Mouse (Mus musculus) liver, embryonic 11.5 days (tissue): Measurements from ENCODE around the gene Zfp839. TPM values are rescaled to one million over a fixed set of nuclear protein-coding genes. Genes with fewer than 3 reads are reported as not detected.

Experiments
- ATAC-seq: fragments of 200-750 bp; cut with Nextera tagmentation; replicated peaks from 2 replicates; pipeline ENCODE4 v1.8.0; 2017; ENCODE audit warnings: moderate number of reproducible peaks, mild to moderate bottlenecking, moderate TSS enrichment, moderate library complexity; ENCODE audit not compliant: low FRiP score
- DNase-seq: peaks from one replicate; pipeline ENCODE4 v3.0.0-alpha.2; 2017; ENCODE audit warnings: low spot score
- H3K27ac ChIP-seq: fragments of 300-500 bp; sonication (generic); 2 replicates; pipeline ENCODE4 v1.5.1; 2014; ENCODE audit warnings: mild to moderate bottlenecking, low read depth, low read length, control low read depth
- H3K27me3 ChIP-seq: fragments of 300-500 bp; sonication (generic); replicated peaks from 2 replicates; pipeline ENCODE4 v1.6.1; 2014; ENCODE audit warnings: low read length, mixed read lengths; ENCODE audit not compliant: control insufficient read depth, insufficient read depth
- H3K36me3 ChIP-seq: fragments of 300-500 bp; sonication (generic); 2 replicates; pipeline ENCODE4 v1.6.1; 2014; ENCODE audit warnings: mild to moderate bottlenecking, low read length, moderate library complexity, mixed read lengths; ENCODE audit not compliant: control insufficient read depth, insufficient read depth
- H3K4me1 ChIP-seq: fragments of 300-500 bp; sonication (generic); replicated peaks from 2 replicates; pipeline ENCODE4 v1.6.1; 2014; ENCODE audit warnings: low read length, mixed read lengths; ENCODE audit not compliant: control insufficient read depth, insufficient read depth
- H3K4me2 ChIP-seq: fragments of 300-500 bp; sonication (generic); 2 replicates; pipeline ENCODE4 v1.6.1; 2014; ENCODE audit warnings: mild to moderate bottlenecking, control low read depth, moderate library complexity
- H3K4me3 ChIP-seq: fragments of 300-500 bp; sonication (generic); 2 replicates; pipeline ENCODE4 v1.5.1; 2014; ENCODE audit warnings: low read depth, low read length, control low read depth
- H3K9ac ChIP-seq: fragments of 300-500 bp; sonication (generic); 2 replicates; pipeline ENCODE4 v1.6.1; 2014; ENCODE audit warnings: low read depth, low read length, control low read depth
- H3K9me3 ChIP-seq: fragments of 300-500 bp; sonication (generic); 2 replicates; pipeline ENCODE4 v1.6.1; 2016; ENCODE audit warnings: low read length, inconsistent platforms, mixed read lengths; ENCODE audit not compliant: control insufficient read depth
- WGBS: fragments of 180-500 bp; shearing (Covaris S2); extraction: QIAGEN DNeasy Blood & Tissue Kit; methylation state at CpG from one replicate; pipeline ENCODE4 v1.1.7; 2014; 5-methylcytosine and 5-hydroxymethylcytosine counted together
- polyA plus RNA-seq: library from polyadenylated mRNA; unstranded; fragments of >200 nt; fragmentation: Nextera tagmentation; extraction: Ambion mirVana; gene quantifications from 2 replicates; pipeline ENCODE4 v1.2.1, GENCODE M21; 2014

The Zfp839 gene
- polyA plus RNA-seq, 1 experiment from 2014 or later, result 3.8 TPM

GRCm38 (mm10) chr12:110813624-110814023, 36.4 kb upstream of the Zfp839 start:
- no peak overlapping the region for H3K27ac ChIP-seq
- H3K4me1 ChIP-seq, result no peaks in the 10 kb centered on the region
- ATAC-seq (no peak), DNase-seq (no peak)
- no peak overlapping the region for H3K4me2 ChIP-seq
- H3K4me3 ChIP-seq, result no peak overlapping the region
- H3K9ac ChIP-seq, result no peak overlapping the region
- 90% methylated on average over 6 of the region's 6 CpGs for WGBS
- H3K9me3 ChIP-seq, result no peaks in the 10 kb centered on the region
- no peaks in the 10 kb centered on the region for H3K27me3 ChIP-seq
- H3K36me3 ChIP-seq, result no peaks in the 10 kb centered on the region

GRCm38 (mm10) chr12:110814924-110815323, 35.1 kb upstream of the Zfp839 start:
- Histone ChIP-seq H3K9ac (no peak overlapping the region), H3K27me3 (no peaks in the 10 kb centered on the region), H3K36me3 (no peaks in the 10 kb centered on the region), H3K4me1 (no peaks in the 10 kb centered on the region), H3K9me3 (no peaks in the 10 kb centered on the region), H3K27ac (no peak overlapping the region), H3K4me2 (no peak overlapping the region), H3K4me3 (no peak overlapping the region)
- WGBS, result 62% methylated on average over 17 of the region's 17 CpGs
- ATAC-seq (no peak), DNase-seq (no peak)

GRCm38 (mm10) chr12:110816833-110817232, 33.2 kb upstream of the Zfp839 start:
- 83% methylated on average over 2 of the region's 2 CpGs for WGBS
- Histone ChIP-seq H3K4me3 (no peak overlapping the region), H3K4me2 (no peak overlapping the region), H3K36me3 (no peaks in the 10 kb centered on the region), H3K9me3 (no peaks in the 10 kb centered on the region), H3K27me3 (no peaks in the 10 kb centered on the region), H3K27ac (no peak overlapping the region), H3K9ac (no peak overlapping the region), H3K4me1 (no peaks in the 10 kb centered on the region)
- DNase-seq (no peak), ATAC-seq (no peak)

- WGBS, result 67% methylated on average over 8 of the region's 8 CpGs
- H3K4me2 ChIP-seq, result no peak overlapping the region
- H3K4me1 ChIP-seq, result no peaks in the 10 kb centered on the region
- DNase-seq (no peak), ATAC-seq (no peak)
- no peak overlapping the region for H3K4me3 ChIP-seq
- no peak overlapping the region for H3K27ac ChIP-seq
- no peaks in the 10 kb centered on the region for H3K36me3 ChIP-seq
- no peaks in the 10 kb centered on the region for H3K27me3 ChIP-seq
- no peaks in the 10 kb centered on the region for H3K9me3 ChIP-seq
- H3K9ac ChIP-seq, result no peak overlapping the region
Measured at GRCm38 (mm10) chr12:110819367-110819766, 30.7 kb upstream of the Zfp839 start.

GRCm38 (mm10) chr12:110821787-110822186, 28.3 kb upstream of the Zfp839 start:
- WGBS, result 80% methylated on average over 2 of the region's 2 CpGs
- ATAC-seq (no peak), DNase-seq (no peak)
- H3K4me1 ChIP-seq, result no peaks in the 10 kb centered on the region
- H3K4me3 ChIP-seq, result no peak overlapping the region
- no peak overlapping the region for H3K27ac ChIP-seq
- H3K27me3 ChIP-seq, result no peaks in the 10 kb centered on the region
- no peak overlapping the region for H3K4me2 ChIP-seq
- no peaks in the 10 kb centered on the region for H3K36me3 ChIP-seq
- no peak overlapping the region for H3K9ac ChIP-seq
- H3K9me3 ChIP-seq, result no peaks in the 10 kb centered on the region

- no peaks in the 10 kb centered on the region for H3K27me3 ChIP-seq
- H3K9me3 ChIP-seq, result no peaks in the 10 kb centered on the region
- H3K4me2 ChIP-seq, result no peak overlapping the region
- H3K4me3 ChIP-seq, result no peak overlapping the region
- DNase-seq, result no peak
- no peaks in the 10 kb centered on the region for H3K4me1 ChIP-seq
- H3K36me3 ChIP-seq, result no peaks in the 10 kb centered on the region
- ATAC-seq, result no peak
- no peak overlapping the region for H3K9ac ChIP-seq
- no peak overlapping the region for H3K27ac ChIP-seq
- WGBS, result 81% methylated on average over 7 of the region's 7 CpGs
Measured at GRCm38 (mm10) chr12:110822366-110822765, 27.7 kb upstream of the Zfp839 start.

GRCm38 (mm10) chr12:110828908-110829307, 21.1 kb upstream of the Zfp839 start:
- H3K4me2 ChIP-seq, result no peak overlapping the region
- no peak for DNase-seq
- no peak overlapping the region for H3K9ac ChIP-seq
- 89% methylated on average over 4 of the region's 4 CpGs for WGBS
- no peaks in the 10 kb centered on the region for H3K27me3 ChIP-seq
- H3K36me3 ChIP-seq, result no peaks in the 10 kb centered on the region
- no peaks in the 10 kb centered on the region for H3K9me3 ChIP-seq
- H3K4me3 ChIP-seq, result no peak overlapping the region
- no peaks in the 10 kb centered on the region for H3K4me1 ChIP-seq
- ATAC-seq, result no peak
- H3K27ac ChIP-seq, result no peak overlapping the region

GRCm38 (mm10) chr12:110830293-110831024, 19.6 kb upstream of the Zfp839 start:
- Histone ChIP-seq H3K4me3 (no peak overlapping the region), H3K9ac (no peak overlapping the region), H3K27me3 (0 out of 2 replicates have a peak, but pooled peaks cover 2% of the 10 kb centered on the region), H3K4me2 (no peak overlapping the region), H3K4me1 (no peaks in the 10 kb centered on the region), H3K27ac (no peak overlapping the region), H3K9me3 (no peaks in the 10 kb centered on the region), H3K36me3 (no peaks in the 10 kb centered on the region)
- WGBS, result 83% methylated on average over 9 of the region's 11 CpGs
- ATAC-seq (no peak; the same call in 1 of the 2 replicates), DNase-seq (no peak)

GRCm38 (mm10) chr12:110835182-110835581, 14.9 kb upstream of the Zfp839 start:
- Histone ChIP-seq H3K27me3 (0 out of 2 replicates have a peak, but pooled peaks cover 2% of the 10 kb centered on the region), H3K9ac (no peak overlapping the region), H3K36me3 (no peaks in the 10 kb centered on the region), H3K4me1 (no peaks in the 10 kb centered on the region), H3K4me2 (no peak overlapping the region), H3K9me3 (no peaks in the 10 kb centered on the region), H3K27ac (no peak overlapping the region), H3K4me3 (no peak overlapping the region)
- DNase-seq, result no peak
- no peak for ATAC-seq
- 91% methylated on average over 3 of the region's 3 CpGs for WGBS
